Mouse (Mus musculus) layer of hippocampus, postnatal 14 days (tissue): ENCODE data around the gene Chtop. TPM values are rescaled to one million over a fixed set of nuclear protein-coding genes. Genes with fewer than 3 reads are reported as not detected.

Source experiments
- DNase-seq, 2 experiments: peaks; one replicate each; pipeline ENCODE4 v3.0.0; 2021 to 2022; ENCODE audit warnings: low spot score in 2 of 2, mixed read lengths in 1 of 2
- total RNA-seq, 2 experiments: library from RNA; stranded (reverse); gene quantifications; 2 replicates each; pipeline ENCODE4 v1.2.3; 2021

Chtop gene
- total RNA-seq, 2 experiments from 2014 or later: 164 to 166 TPM

- DNase-seq: no peak
Observed at GRCm38 (mm10) chr3:90512948-90513642, 3.8 kb upstream of the Chtop start.

- DNase-seq: no peak
Observed at GRCm38 (mm10) chr3:90512276-90512675, 3.0 kb upstream of the Chtop start.

DNA sequence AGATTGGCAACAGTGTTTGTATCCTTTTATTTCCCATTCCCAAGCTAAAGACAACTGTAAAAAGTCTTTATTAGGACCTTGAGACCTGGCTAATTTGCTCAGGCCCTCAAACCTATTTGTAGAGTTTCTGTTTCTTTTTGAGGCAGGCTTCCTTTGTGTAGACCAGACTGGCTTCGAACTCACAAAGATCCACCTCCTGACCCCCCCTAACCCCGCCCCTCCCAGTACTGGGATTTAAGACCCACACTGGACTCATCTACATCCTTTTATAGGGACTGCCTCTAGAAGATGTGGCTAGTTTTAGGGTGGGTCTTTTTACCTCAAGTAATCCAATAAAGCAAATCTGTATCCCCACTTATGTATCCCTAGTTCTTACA, 437 bp upstream of the Chtop start:
- DNase-seq: no peak

- no peak for DNase-seq
Observed at GRCm38 (mm10) chr3:90508287-90508949, 880 bp downstream of the Chtop start.

DNA sequence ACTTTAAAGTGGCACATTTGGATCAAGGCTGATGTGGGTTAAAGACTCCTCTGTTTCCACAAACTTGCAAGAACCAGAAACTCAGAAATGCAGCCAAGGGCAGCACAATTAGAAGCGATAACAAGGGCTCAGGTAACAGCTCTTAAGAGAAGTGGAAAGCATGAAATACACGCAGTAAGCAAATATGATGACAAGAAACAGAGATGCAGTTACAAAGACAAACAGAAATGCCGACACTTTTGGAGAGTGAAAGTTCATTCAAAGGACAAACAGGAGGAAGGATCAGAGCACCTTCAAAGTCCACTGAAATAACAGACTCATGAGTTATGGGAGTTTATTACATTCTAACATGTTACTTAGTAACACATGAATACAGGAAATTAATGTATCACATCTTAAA, 2.9 kb downstream of the Chtop start:
- no peak for DNase-seq

GRCm38 (mm10) chr3:90505216-90505615, 4.1 kb downstream of the Chtop start:
- no peak for DNase-seq

DNA sequence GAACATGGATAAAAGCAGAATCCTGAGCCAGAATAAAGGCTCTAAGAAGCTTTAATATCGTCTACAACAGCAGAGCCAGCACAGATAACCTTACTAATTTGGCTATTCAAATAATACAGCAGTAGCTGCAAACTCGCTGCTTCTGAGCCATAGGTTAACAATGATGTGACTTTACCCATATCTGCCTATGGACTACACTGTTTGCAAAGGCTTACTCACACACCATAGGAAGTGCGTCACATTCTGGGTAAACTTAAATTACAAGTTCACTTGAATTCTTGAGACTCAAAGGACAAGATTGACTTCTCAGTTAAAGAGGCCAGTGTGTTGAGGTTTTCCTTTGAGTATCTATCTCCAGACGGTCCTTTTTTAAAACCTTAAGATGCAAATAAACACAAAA, 5.9 kb downstream of the Chtop start:
- no peak for DNase-seq

DNA sequence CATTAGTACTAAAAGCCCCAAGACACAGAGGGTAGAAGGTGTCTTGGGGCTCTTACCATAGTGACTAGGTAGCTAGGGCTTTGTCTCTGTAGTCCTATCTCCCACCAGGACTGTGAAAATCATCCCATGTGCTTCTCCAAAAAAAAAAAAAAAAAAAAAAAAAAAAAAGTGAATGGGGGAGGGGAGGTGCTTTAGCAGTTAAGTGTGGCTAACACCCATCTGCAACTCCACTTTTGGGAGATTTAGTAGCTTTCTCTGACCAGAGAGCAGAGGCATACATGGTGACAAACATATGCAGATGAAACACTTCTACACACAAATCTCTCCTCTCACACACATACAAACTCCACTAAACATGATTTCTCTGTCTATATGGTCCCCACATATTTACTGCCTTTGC, 11.7 kb downstream of the Chtop start:
- no peak for DNase-seq

DNA sequence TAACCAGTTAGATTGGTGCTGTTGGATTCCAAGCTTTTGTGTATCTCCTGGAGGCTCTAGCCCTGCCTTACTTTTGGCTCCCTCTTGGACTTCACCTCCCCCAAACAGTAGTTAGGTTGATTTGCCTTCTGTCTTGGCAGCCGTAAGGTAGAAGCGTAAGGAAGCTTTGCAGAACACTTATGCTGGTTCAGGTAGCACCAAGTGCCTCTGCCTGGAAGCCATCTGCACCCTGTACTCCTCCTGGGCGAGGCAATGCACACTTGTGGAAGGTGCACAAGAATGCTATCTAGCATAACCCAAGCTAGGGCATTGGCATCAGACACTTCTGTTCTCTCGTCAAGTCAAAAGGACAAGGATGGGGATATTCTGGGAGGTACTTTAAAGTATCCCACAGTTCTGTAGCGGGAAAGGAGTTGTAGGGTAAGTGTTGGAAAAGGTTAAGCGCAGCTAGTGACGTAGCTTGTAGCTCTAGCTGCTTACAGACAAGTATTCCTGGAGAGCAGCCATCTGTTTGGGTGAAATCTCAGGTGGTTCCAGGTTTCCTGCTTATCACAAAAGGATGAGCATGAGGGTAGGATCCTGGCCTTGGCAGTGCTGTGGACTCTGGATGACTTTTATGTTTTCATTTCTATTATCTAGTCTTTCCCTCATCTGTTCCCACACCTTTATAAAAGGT, 13.3 kb downstream of the Chtop start:
- DNase-seq: no peak

DNA sequence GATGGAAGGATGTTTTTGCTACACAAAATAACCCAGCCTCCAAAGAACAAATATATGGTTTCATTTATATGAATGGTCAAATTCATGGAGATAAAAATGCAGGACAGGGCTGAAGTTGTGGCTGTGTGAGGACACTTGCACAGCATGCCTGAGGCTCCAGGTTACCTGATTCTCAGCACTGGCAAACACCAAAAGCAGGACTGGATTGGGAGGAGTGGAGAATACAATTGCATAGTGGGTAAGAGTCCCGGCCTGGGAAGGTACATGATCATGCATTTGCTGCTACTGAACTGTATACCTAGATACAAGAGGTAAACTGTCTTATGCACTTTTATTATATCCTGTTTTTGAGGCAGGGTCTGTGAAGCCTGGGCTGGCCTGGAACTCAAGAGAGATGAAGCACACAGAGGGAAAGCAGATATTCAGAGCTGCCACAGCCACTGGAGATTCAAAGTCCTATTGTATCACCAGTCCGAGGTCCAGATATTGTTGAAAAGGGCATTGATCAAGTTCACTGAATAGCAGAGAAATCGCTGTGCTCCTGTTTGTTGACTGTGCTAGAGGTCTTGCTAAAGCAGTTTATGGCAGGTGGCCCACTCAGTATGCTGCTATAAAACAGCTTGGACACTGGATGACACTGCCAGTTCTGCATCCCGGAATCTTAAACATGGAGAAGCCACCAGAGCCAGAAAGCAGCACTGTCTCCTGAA, 15.3 kb downstream of the Chtop start:
- DNase-seq: no peak

- peak in 1 of 2 experiments; percentile 58 for DNase-seq
Observed at GRCm38 (mm10) chr3:90491350-90491749, 17.9 kb downstream of the Chtop start.

DNA sequence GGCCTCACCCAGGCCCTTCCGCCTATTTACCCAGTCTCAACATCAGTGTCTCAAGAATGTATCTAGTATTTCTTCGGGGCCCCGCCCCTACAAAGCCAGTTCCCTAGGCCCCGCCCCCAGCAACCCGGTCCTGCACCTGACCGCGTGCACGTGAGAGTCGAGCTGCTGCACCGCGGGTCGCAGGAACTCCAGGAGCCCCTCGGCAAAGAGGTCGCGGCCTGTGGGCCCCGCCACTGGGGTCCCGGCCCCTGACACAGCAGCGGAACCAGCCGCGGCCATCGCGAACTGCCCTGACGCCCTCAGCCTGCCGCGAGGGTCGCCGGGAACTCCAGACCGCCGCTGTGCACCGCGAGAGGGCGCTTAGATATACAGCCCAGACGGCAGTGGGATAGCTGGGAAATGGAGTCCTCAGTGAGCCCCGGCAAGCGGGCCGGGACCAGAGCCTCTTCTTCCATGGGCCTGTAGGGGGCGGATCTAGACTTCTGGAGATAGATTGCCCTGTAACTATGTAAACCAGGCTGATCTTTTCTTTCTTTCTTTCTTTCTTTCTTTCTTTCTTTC, 18.5 kb downstream of the Chtop start, which contains the start of gene Snapin:
TSS of gene Snapin (minus strand) at position 338 of the 561 bp plus-strand sequence.
- DNase-seq: peak; percentile 95 to 96

GRCm38 (mm10) chr3:90488576-90488975, 20.7 kb downstream of the Chtop start:
- no peak for DNase-seq

DNA sequence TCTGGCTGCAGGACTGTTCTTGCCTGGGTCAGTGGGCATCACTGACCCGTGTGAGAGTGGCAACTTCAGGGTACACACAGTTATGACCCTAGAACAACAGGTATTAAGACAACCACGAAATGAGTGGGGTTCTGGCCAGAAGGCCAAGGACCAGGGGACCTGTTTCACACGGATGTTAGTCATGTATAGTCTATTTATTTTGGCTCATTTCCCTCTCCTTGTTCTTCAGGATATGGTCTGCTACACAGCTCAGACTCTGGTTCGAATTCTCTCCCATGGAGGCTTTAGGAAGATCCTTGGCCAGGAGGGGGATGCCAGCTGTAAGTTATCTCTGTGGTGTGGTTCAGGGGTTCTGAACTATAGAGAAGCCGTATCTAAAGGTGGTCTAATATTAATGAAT, 22.3 kb downstream of the Chtop start:
- DNase-seq: no peak

GRCm38 (mm10) chr3:90475831-90476611, 33.3 kb downstream of the Chtop start, which contains the start of gene Ilf2:
Gene Ilf2 (plus strand): TSS chr3:90476126.
- peak; percentile 96 to 98 for DNase-seq

- DNase-seq: no peak
Observed at GRCm38 (mm10) chr3:90475151-90475830, 34.0 kb downstream of the Chtop start.

GRCm38 (mm10) chr3:90472213-90472612, 37.1 kb downstream of the Chtop start:
- DNase-seq: no peak

DNA sequence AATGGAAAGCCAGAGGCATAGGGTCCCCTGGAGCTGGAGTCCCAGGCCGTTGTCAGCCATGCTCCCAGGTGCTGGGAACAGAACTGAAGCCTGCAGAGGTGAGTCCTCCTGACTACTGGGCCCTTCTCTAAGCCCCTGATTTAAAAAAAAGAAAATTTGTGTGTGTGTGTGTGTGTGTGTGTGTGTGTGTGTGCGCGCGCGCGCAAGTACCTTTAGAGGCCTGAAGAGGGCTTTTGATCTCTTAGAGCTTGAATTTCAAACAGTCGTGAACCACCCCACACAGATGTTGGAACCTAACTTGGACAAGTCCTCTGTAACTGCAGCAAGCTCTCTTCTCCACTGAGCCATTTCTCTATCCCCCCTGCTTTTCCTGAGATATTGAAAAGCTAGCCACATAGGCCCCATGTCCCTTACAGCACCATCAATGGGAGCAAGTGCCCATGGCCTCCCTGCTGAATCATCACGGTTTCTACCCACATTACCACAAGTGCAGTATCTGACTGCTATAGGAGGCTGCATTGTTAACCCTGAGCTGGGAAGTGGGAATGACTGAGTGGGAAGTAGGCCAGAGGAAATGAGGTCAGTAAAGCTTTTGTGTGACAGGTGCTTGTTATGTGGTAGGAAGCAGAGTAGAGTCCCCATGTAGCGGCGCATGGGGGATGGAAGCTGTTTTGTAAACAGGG, 41.5 kb downstream of the Chtop start:
- DNase-seq: no peak

- peak; percentile 44 to 79 for DNase-seq
Observed at GRCm38 (mm10) chr3:90466311-90466766, 43.0 kb downstream of the Chtop start.
